Mouse (Mus musculus): ENCODE data around the gene Fign.

DNA sequence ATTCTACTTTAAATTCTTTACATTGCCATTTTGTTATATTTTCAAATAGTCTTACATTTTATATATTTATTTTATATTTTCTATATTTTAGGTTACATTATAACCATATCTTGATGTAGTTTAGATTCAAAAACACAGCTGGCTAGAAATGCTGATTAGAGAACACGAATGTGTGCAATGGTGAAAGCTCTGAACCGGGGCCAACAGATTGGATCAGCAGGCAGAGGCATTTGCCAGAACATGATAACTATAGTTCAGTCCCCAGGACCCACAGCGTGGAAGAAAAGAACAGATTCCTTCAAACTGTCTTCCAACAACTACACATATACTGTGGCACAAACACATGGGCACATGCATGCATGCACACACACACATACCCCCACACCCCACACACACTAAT is 64.0 kb downstream of the Fign start:
- no peak for TF ChIP-seq POLR2A (IDR thresholded peaks at IDR 0.05; ENCODE audit: control insufficient read depth, extremely low read depth, insufficient read depth, low read length, poor library complexity)
- no peak for TF ChIP-seq CTCF (IDR thresholded peaks at IDR 0.05; ENCODE audit: borderline replicate concordance, control insufficient read depth, extremely low read depth, insufficient read depth, low read length, poor library complexity)
